Mouse (Mus musculus): ENCODE data around the gene Snap47.

The Snap47 gene

GRCm38 (mm10) chr11:59451086-59451485 is at the start of gene Snap47:
Gene Snap47 (minus strand): TSS chr11:59451186.
- no peak for DNase-seq

GRCm38 (mm10) chr11:59497747-59498146 is 46.8 kb upstream of the Snap47 start:
- DNase-seq = no peak

GRCm38 (mm10) chr11:59496672-59497310 is 45.8 kb upstream of the Snap47 start:
- DNase-seq = no peak

- DNase-seq = no peak
Measured at GRCm38 (mm10) chr11:59486222-59486621, 35.2 kb upstream of the Snap47 start.

- no peak for DNase-seq
Measured at GRCm38 (mm10) chr11:59485641-59486040, 34.7 kb upstream of the Snap47 start.

GRCm38 (mm10) chr11:59483212-59483611 is 32.2 kb upstream of the Snap47 start:
- no peak for DNase-seq

GRCm38 (mm10) chr11:59477240-59477639 is 26.3 kb upstream of the Snap47 start:
- no peak for DNase-seq

GRCm38 (mm10) chr11:59472326-59472677 is 21.3 kb upstream of the Snap47 start, which contains the start of gene Zfp867:
Gene Zfp867 (minus strand): TSS chr11:59472474.
- peak; percentile 99 for DNase-seq

- no peak for DNase-seq
Measured at GRCm38 (mm10) chr11:59471413-59472325, 20.7 kb upstream of the Snap47 start.

GRCm38 (mm10) chr11:59460459-59460858 is 9.5 kb upstream of the Snap47 start:
- DNase-seq = peak; percentile 81

GRCm38 (mm10) chr11:59458973-59459372 is 8.0 kb upstream of the Snap47 start:
- peak; percentile 97 for DNase-seq

GRCm38 (mm10) chr11:59456891-59457290 is 5.9 kb upstream of the Snap47 start:
- peak; percentile 62 for DNase-seq

GRCm38 (mm10) chr11:59456346-59456745 is 5.4 kb upstream of the Snap47 start:
- peak; percentile 88 for DNase-seq

- peak; percentile 91 for DNase-seq
Measured at GRCm38 (mm10) chr11:59450230-59450771, 685 bp downstream of the Snap47 start.

GRCm38 (mm10) chr11:59449741-59450229 is 1.2 kb downstream of the Snap47 start, which contains the start of gene Jmjd4:
Gene Jmjd4 (plus strand): TSS chr11:59450045.
- DNase-seq = peak; percentile 99

- DNase-seq = peak; percentile 64
Measured at GRCm38 (mm10) chr11:59443102-59443501, 7.9 kb downstream of the Snap47 start.

GRCm38 (mm10) chr11:59437954-59438353 is 13.0 kb downstream of the Snap47 start:
- DNase-seq = peak; percentile 88

- no peak for DNase-seq
Measured at GRCm38 (mm10) chr11:59432261-59432660, 18.7 kb downstream of the Snap47 start.

GRCm38 (mm10) chr11:59429959-59430358 is 21.0 kb downstream of the Snap47 start:
- no peak for DNase-seq

- peak; percentile 94 for DNase-seq
Measured at GRCm38 (mm10) chr11:59428057-59428660, 22.8 kb downstream of the Snap47 start.

- no peak for DNase-seq
Measured at GRCm38 (mm10) chr11:59425671-59426101, 25.3 kb downstream of the Snap47 start.

- DNase-seq = no peak
Measured at GRCm38 (mm10) chr11:59423010-59423588, 27.9 kb downstream of the Snap47 start.

- DNase-seq = no peak
Measured at GRCm38 (mm10) chr11:59421967-59422366, 29.0 kb downstream of the Snap47 start.
